Mouse (Mus musculus) kidney, embryonic 15.5 days (tissue): ENCODE data around the gene Abcb9. TPM values are rescaled to one million over a fixed set of nuclear protein-coding genes. Genes with fewer than 3 reads are reported as not detected.

Experiments
- ATAC-seq: fragments of 200-750 bp; cut with Nextera tagmentation; replicated peaks from 2 replicates; pipeline ENCODE4 v1.8.0; 2017; ENCODE audit warnings: moderate TSS enrichment; ENCODE audit not compliant: low FRiP score
- H3K27ac ChIP-seq: fragments of 300-500 bp; sonication (generic); 2 replicates; pipeline ENCODE4 v1.5.1; 2015; ENCODE audit warnings: mild to moderate bottlenecking, inconsistent platforms
- H3K27me3 ChIP-seq: fragments of 300-500 bp; sonication (generic); 2 replicates; pipeline ENCODE4 v1.6.1; 2015; ENCODE audit warnings: inconsistent platforms
- H3K36me3 ChIP-seq: fragments of 300-500 bp; sonication (generic); 2 replicates; pipeline ENCODE4 v1.6.1; 2015; ENCODE audit warnings: inconsistent platforms
- H3K4me1 ChIP-seq: fragments of 300-500 bp; sonication (generic); 2 replicates; pipeline ENCODE4 v1.6.1; 2015; ENCODE audit warnings: inconsistent platforms
- H3K4me2 ChIP-seq: fragments of 300-500 bp; sonication (generic); 2 replicates; pipeline ENCODE4 v1.6.1; 2015; ENCODE audit warnings: moderate library complexity, mild to moderate bottlenecking, inconsistent platforms
- H3K4me3 ChIP-seq: fragments of 300-500 bp; sonication (generic); replicated peaks from 2 replicates; pipeline ENCODE4 v1.5.1; 2015; ENCODE audit warnings: mild to moderate bottlenecking, inconsistent platforms
- H3K9ac ChIP-seq: fragments of 300-500 bp; sonication (generic); 2 replicates; pipeline ENCODE4 v1.6.1; 2015; ENCODE audit warnings: mild to moderate bottlenecking, inconsistent platforms
- H3K9me3 ChIP-seq: fragments of 300-500 bp; sonication (generic); replicated peaks from 2 replicates; pipeline ENCODE4 v1.6.1; 2016; ENCODE audit warnings: inconsistent platforms
- WGBS: fragments of 180-500 bp; shearing (Covaris S2); methylation state at CpG from one replicate; pipeline ENCODE4 v1.1.7; 2015; ENCODE audit warnings: mixed read lengths; 5-methylcytosine and 5-hydroxymethylcytosine counted together
- polyA plus RNA-seq: library from polyadenylated mRNA; unstranded; fragments of >200 nt; fragmentation: Nextera tagmentation; extraction: Ambion mirVana; gene quantifications from 2 replicates; pipeline ENCODE4 v1.2.1, GENCODE M21; 2015

The Abcb9 gene
- polyA plus RNA-seq, 1 experiment from 2014 or later, result 1.7 TPM

DNA sequence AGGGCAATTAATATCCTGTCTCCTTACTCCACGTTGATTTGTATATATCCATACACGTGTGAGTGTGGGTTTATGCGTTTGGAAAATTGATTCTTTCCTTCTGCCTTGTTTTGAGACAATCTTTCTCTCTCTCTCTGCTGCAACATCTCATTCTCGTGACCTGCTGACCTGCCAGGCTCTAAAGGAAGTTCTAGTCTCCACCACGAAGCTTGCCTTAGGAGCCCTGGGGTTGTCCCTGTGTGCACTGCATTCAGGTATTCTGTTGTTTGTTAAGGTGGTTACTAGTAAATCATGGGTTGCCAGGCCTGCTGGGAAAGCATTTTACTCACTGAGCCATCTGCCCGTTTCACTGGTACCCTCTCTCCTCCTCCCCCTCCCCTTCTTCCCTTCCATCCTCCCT lies 59.3 kb downstream of the Abcb9 start:
- no peak overlapping the region for H3K9ac ChIP-seq
- H3K9me3 ChIP-seq, result no peaks in the 10 kb centered on the region
- H3K4me1 ChIP-seq, result peaks cover 7% of the 10 kb centered on the region; the same call in 1 of the 2 replicates
- no peak overlapping the region for H3K4me2 ChIP-seq
- WGBS, result 44% methylated on average over 6 of the region's 6 CpGs
- no peaks in the 10 kb centered on the region for H3K36me3 ChIP-seq
- no peak overlapping the region for H3K4me3 ChIP-seq
- no peaks in the 10 kb centered on the region for H3K27me3 ChIP-seq
- ATAC-seq, result no peak
- no peak overlapping the region for H3K27ac ChIP-seq

DNA sequence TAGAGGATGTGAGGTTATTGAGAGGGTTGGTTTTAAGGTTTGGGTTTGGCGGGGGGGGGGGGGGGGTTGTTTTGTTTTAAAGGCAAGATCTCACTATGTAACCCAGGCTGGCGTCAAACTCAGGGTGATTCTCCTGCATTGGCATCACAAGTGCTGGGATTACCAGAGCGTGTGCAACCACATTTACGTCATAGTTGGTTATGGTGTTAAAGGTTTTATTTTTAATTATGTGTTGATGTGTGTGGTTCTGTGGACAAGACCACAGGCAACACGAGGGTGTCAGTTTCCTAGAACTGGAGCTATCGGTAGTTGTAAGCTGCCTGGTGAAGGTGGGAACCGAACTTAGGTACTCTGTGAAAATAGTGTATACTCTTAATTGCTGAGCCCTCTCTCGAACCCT lies 59.8 kb downstream of the Abcb9 start:
- Histone ChIP-seq H3K36me3 (no peaks in the 10 kb centered on the region), H3K9ac (no peak overlapping the region), H3K27me3 (no peaks in the 10 kb centered on the region), H3K4me3 (no peak overlapping the region), H3K4me2 (no peak overlapping the region), H3K27ac (no peak overlapping the region), H3K9me3 (no peaks in the 10 kb centered on the region), H3K4me1 (peaks cover 12% of the 10 kb centered on the region)
- ATAC-seq, result no peak
- 72% methylated on average over 8 of the region's 8 CpGs for WGBS

DNA sequence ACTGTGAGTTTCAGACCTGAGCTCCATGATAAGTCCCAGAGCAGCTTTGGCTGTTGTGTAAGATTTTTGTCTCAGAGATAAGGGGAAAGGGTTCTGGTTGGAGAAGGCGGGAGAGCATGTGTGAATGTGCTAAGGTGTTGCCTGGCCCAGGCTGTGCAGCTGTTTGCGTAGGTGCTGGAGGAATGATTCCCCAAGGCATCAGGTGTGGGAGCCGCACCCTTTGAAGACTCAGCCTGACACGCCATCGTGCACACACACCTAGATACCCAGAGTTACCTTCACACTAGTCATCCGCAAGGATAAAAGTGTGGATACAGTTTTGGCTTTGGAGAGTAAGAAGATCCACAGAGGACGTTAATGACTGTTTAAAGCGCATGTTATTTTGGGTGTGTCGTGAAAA lies 60.2 kb downstream of the Abcb9 start:
- Histone ChIP-seq H3K4me2 (no peak overlapping the region), H3K4me3 (no peak overlapping the region), H3K9me3 (no peaks in the 10 kb centered on the region), H3K9ac (no peak overlapping the region), H3K36me3 (no peaks in the 10 kb centered on the region), H3K27me3 (no peaks in the 10 kb centered on the region), H3K27ac (no peak overlapping the region), H3K4me1 (peaks cover 16% of the 10 kb centered on the region)
- 85% methylated on average over 9 of the region's 9 CpGs for WGBS
- ATAC-seq, result no peak

DNA sequence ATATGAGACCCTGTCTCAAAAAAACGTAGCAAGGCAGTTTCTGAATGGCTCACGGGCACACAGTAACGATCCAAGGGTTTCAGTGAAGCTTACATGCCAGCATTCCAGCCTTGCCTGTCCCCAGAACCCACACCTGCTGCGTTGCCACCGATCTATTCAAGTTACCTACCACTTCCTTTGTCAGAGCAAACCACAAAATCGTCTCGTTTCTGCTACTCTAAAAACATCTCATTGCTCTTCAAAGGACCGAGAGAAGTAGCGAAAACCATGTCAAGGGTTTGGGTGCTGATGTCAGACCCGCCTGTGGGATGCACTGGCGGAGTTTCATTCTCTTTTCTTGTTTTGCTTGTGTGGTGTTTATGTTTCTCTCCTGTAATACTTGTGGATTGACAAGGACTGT lies 61.1 kb downstream of the Abcb9 start:
- no peak overlapping the region for H3K4me3 ChIP-seq
- ATAC-seq, result no peak
- no peaks in the 10 kb centered on the region for H3K9me3 ChIP-seq
- 69% methylated on average over 11 of the region's 11 CpGs for WGBS
- no peaks in the 10 kb centered on the region for H3K27me3 ChIP-seq
- H3K27ac ChIP-seq, result no peak overlapping the region
- H3K4me2 ChIP-seq, result no peak overlapping the region
- no peaks in the 10 kb centered on the region for H3K36me3 ChIP-seq
- no peak overlapping the region for H3K9ac ChIP-seq
- H3K4me1 ChIP-seq, result peaks cover 25% of the 10 kb centered on the region

DNA sequence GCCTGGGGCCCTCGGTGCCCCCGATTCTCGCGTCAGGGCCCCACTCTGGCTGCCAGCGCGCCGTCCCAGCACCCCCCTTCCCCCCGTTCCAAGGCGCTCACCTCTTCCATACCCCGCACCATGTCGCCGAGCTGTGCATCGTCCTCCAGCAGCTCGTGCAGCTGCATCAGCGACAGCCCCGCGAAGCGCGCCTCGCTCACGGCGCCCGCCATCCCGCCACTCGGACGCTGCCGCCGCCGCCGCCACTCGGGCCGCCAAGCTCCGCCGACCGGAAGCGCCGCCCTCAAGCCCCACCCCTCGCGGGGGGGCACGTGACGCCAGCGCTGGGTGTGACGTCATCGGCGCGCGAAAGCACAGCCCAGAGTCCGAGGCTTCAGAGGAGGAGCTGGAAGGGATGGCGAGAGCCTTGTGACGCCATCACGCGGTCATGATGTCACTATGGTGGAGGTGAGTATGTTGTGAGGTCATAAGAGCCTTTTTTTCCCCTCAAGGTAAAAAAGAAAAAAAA lies 63.5 kb downstream of the Abcb9 start, which contains the start of gene Vps37b:
TSS of gene Vps37b (minus strand) at position 270 of the 508 bp plus-strand sequence.
- H3K9me3 ChIP-seq, result no peaks in the 10 kb centered on the region
- H3K4me2 ChIP-seq, result peak within 1 kb of the TSS; percentile 83
- H3K4me3 ChIP-seq, result peak within 1 kb of the TSS; percentile 91
- H3K4me1 ChIP-seq, result peaks cover 47% of the 10 kb centered on the region
- H3K27me3 ChIP-seq, result no peaks in the 10 kb centered on the region
- H3K36me3 ChIP-seq, result no peaks in the 10 kb centered on the region
- H3K9ac ChIP-seq, result peak within 1 kb of the TSS; percentile 82
- under 1% methylated on average over 52 of the region's 52 CpGs for WGBS
- peak within 1 kb of the TSS; percentile 94 for H3K27ac ChIP-seq
- ATAC-seq, result peak; percentile 50

DNA sequence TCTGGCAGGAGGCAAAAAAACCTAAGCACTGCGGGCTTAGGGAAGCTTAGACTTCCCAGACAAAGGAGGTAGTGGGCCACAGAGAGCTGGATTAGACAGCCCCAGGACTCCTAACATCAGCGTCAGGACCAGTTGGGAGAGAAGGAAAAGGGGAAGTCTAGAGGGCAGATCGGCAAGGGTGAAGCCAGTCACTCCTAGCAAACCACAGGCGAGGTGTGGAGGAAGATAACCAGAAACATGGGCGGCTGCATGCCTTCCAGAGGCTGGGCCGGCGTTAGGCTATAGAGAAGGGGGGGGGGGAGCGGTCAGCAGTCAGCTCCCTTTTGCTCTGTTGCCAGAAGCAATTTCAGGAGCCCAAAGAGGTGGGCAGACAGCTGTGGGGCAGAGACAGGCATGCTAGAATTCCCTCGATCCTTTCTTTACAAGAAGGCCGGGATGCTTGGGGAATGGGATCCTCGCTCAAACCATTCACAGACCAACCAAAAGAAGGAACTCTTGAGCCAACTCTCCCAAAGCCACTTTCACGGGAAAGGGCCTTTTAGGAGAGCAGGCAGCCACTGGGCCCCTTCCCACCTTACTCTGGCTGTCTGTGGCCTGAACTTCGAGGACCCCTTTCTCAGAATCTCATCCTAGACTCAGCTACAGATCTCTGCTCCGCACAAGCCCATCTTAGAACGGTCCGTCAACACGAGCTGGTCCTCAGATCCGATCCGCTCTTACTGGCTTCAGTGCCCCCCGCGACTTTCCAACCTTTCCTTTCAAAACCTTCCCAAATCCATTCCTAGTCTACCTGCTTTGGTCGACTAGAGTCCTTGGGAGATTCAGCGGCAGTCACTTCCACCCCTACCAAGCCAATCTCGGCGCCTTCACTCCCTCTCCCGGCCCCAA lies 64.3 kb downstream of the Abcb9 start:
- peak; percentile 27; the same call in 1 of the 2 replicates for ATAC-seq
- Histone ChIP-seq H3K4me2 (peak overlapping the region; percentile 83), H3K36me3 (no peaks in the 10 kb centered on the region), H3K9me3 (no peaks in the 10 kb centered on the region), H3K4me3 (peak overlapping the region; percentile 91), H3K27ac (peak overlapping the region; percentile 94), H3K4me1 (peaks cover 55% of the 10 kb centered on the region), H3K9ac (peak overlapping the region; percentile 82), H3K27me3 (no peaks in the 10 kb centered on the region)
- 2% methylated on average over 26 of the region's 26 CpGs for WGBS

DNA sequence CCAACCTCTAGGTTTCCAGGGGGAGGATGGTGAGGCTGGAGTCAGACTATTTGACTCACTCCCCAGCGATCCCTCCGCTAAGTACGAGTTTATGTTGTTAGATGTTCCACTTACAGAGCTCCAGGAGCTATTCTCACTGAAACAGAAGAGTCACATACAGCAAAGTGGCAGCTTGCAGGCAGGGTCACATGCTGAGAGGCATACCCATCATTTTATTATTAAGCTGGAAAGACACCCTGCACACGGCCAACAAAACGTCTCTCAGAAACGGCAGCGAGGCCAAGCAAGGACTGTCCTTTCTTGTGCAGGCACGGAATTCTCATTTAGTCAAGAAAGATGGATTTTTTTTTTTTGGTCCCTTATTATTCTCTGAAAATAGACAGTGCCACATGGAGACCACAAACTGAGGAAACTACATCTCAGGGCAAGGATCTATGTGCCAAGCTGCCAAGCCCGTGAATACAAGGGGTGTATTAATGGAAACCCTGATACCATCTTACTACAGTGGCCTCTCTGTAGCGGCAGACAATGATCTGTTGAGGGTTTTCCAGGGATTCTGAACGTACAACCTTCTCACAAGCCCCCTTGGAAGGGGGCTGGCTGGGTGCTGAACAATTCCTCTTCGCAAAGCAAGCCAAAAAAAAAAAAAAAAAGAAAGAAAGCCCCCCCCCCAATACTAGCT lies 65.1 kb downstream of the Abcb9 start:
- no peaks in the 10 kb centered on the region for H3K36me3 ChIP-seq
- no peaks in the 10 kb centered on the region for H3K27me3 ChIP-seq
- no peaks in the 10 kb centered on the region for H3K9me3 ChIP-seq
- H3K4me1 ChIP-seq, result peaks cover 63% of the 10 kb centered on the region
- H3K9ac ChIP-seq, result peak overlapping the region; percentile 82
- peak overlapping the region; percentile 91 for H3K4me3 ChIP-seq
- H3K27ac ChIP-seq, result peak overlapping the region; percentile 94
- peak overlapping the region; percentile 83 for H3K4me2 ChIP-seq
- no peak for ATAC-seq
- 47% methylated on average over 12 of the region's 12 CpGs for WGBS

DNA sequence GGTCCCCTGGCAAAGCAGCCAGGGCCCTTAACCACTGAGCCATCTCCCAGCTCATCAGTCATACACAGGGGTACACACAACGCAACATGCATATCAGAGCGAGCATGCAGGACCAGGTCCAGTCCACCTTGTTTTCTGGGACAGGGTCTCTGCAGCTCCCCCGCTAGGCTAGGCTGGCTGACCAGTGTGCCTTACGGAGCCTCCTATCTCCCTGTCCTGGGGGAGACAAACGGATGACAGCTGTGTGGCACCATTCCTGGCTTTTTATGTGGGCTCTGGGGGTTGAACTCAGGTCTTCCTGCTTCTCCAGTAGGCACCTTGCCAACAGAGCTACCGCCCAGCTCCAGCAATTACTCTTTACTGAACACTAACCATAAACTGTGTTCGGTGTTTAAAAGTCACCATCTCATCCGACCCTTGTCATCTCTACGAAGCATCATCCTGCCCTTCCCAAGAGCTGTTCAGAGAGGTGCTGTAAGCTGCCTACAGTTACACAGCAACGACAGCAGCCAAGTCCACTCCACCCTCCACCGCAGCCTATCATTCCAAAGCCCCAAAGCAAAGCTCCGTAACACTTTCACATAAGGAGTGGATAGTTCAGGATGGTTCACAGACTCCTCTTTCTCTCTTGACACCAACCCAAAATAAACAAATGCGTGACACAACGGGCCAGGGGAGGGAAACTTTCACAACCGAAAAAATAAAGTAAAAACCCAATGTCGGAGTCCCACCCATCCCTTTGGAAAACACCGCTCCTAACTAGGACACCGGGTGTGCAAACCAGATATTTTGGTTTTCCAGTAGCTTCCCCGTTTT lies 66.2 kb downstream of the Abcb9 start:
- H3K4me2 ChIP-seq, result 0 out of 2 replicates have a peak overlapping the region, but pooled peaks have one; percentile 83

DNA sequence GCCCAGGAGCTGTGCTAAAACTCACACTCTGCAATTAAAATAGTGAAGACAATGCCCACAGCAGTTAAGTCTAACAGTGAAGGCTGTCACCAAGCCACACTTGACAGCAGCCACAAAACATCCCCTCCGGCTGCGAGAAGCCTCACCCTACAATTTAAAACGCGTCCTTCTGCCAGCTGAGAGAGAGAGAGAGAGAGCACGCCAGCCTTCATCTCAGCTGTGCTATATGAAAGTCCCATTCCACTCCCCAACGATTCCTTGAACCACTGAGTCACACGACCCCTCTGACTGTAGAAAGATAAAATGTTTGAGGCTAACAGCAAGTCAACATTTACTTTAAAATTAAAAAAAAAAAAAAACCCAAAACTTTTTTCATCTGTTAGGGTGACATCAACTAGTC lies 66.9 kb downstream of the Abcb9 start:
- H3K9me3 ChIP-seq, result no peaks in the 10 kb centered on the region
- H3K4me1 ChIP-seq, result peaks cover 77% of the 10 kb centered on the region
- H3K27ac ChIP-seq, result 0 out of 2 replicates have a peak overlapping the region, but pooled peaks have one; percentile 54
- no peak overlapping the region for H3K4me3 ChIP-seq
- 71% methylated on average over 7 of the region's 7 CpGs for WGBS
- H3K9ac ChIP-seq, result no peak overlapping the region
- H3K27me3 ChIP-seq, result no peaks in the 10 kb centered on the region
- peak overlapping the region; percentile 12; the same call in 1 of the 2 replicates for H3K4me2 ChIP-seq
- no peaks in the 10 kb centered on the region for H3K36me3 ChIP-seq
- no peak for ATAC-seq

More for the DNA sequence above, 66.2 kb downstream of the Abcb9 start:
- 69% methylated on average over 19 of the region's 19 CpGs for WGBS
- no peak for ATAC-seq
- Histone ChIP-seq H3K9me3 (no peaks in the 10 kb centered on the region), H3K27me3 (no peaks in the 10 kb centered on the region), H3K9ac (no peak overlapping the region), H3K27ac (no peak overlapping the region), H3K36me3 (no peaks in the 10 kb centered on the region), H3K4me1 (peaks cover 74% of the 10 kb centered on the region), H3K4me3 (0 out of 2 replicates have a peak overlapping the region, but pooled peaks have one; percentile 91)

DNA sequence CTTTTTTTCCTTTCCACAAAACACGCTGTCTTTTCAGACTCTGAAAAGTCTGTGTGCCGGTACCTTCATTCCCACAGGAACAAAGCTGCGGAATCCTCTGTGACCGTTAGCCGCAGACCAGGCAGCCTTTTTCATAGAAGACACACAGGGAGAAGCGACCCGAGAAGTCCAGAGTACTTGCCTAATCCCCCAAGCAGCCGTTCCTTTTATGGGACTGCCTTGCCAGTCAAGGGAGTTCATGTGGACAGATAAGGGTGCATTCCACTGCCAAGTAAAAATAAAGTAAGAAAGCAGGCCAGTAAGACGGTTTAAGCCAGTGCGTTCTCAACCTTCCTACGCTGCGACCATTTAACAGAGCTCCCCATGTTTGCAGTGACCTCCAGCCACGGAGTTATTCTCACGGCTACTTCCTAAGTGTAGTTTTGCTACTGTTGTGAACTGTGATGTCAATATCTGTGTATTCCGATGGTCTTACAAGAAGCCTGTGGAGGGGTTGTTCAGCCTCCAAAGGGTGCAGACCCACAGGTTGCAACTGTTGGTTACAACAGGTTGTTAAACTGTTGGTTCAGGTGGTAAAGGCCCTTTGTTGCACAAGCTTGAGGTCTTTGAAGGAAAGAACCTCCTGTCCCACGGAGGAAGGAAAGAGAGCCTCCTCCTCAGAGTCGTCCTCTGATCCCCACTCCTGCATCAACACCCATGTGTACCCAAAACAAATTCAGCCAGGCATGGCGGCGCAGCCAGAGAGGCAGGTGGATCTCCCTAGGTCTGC lies 67.7 kb downstream of the Abcb9 start:
- H3K9me3 ChIP-seq, result no peaks in the 10 kb centered on the region
- 69% methylated on average over 19 of the region's 19 CpGs for WGBS
- peak overlapping the region; percentile 54; the same call in 1 of the 2 replicates for H3K27ac ChIP-seq
- H3K4me3 ChIP-seq, result no peak overlapping the region
- no peaks in the 10 kb centered on the region for H3K27me3 ChIP-seq
- H3K36me3 ChIP-seq, result no peaks in the 10 kb centered on the region
- H3K4me1 ChIP-seq, result peaks cover 84% of the 10 kb centered on the region
- ATAC-seq, result no peak
- H3K9ac ChIP-seq, result no peak overlapping the region
- peak overlapping the region; percentile 12; the same call in 1 of the 2 replicates for H3K4me2 ChIP-seq

DNA sequence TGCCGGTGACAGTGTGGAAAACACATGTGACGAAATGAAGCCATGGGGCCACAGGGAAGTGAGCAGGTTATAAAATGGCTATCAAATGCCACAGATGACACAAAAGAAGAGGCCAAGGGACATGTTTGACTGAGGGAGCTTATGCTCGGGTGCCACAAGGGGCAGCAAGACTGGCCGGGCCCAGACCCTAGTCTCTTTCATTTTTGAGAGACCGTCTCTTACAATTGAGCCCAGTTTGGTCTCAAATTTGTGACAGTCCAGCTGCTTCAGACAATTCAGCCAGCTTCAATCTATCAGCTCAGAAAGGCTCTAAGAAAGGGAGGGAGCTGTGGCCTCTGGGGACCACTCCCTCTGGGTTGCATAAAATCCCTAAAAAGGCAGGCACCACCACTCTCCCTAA lies 69.0 kb downstream of the Abcb9 start:
- WGBS, result 87% methylated on average over 5 of the region's 5 CpGs
- H3K36me3 ChIP-seq, result peaks cover 7% of the 10 kb centered on the region; the same call in 1 of the 2 replicates
- no peak overlapping the region for H3K9ac ChIP-seq
- H3K4me1 ChIP-seq, result peaks cover 81% of the 10 kb centered on the region
- H3K4me2 ChIP-seq, result no peak overlapping the region
- ATAC-seq, result no peak
- no peaks in the 10 kb centered on the region for H3K9me3 ChIP-seq
- no peak overlapping the region for H3K4me3 ChIP-seq
- H3K27ac ChIP-seq, result peak overlapping the region; percentile 9
- H3K27me3 ChIP-seq, result no peaks in the 10 kb centered on the region
